Mouse (Mus musculus) layer of hippocampus, adult 8-10 months (tissue): ENCODE measurements around the gene Setx. TPM values are rescaled to one million over a fixed set of nuclear protein-coding genes. Genes with fewer than 3 reads are reported as not detected.

Source experiments
- DNase-seq, 2 experiments: peaks; one replicate each; pipeline ENCODE4 v3.0.0; 2022; ENCODE audit warnings: low spot score in 2 of 2
- total RNA-seq, 4 experiments: library from RNA; stranded (reverse); gene quantifications; 2 replicates each; pipeline ENCODE4 v1.2.4; 2022

Gene Setx
- total RNA-seq, 4 experiments from 2014 or later, result 41.0 to 44.6 (median 42.9) TPM

- DNase-seq, result no peak
Measured at GRCm38 (mm10) chr2:29217042-29217441, 93.1 kb downstream of the Setx start.

- peak; percentile 55 to 77 for DNase-seq
Measured at GRCm38 (mm10) chr2:29217897-29218296, 93.9 kb downstream of the Setx start.

- no peak for DNase-seq
Measured at GRCm38 (mm10) chr2:29218831-29219230, 94.8 kb downstream of the Setx start.

GRCm38 (mm10) chr2:29222302-29222701 lies 98.3 kb downstream of the Setx start:
- no peak for DNase-seq

- DNase-seq, result no peak
Measured at GRCm38 (mm10) chr2:29223591-29224262, 99.7 kb downstream of the Setx start.

GRCm38 (mm10) chr2:29226671-29227070 lies 102.7 kb downstream of the Setx start:
- no peak for DNase-seq

- no peak for DNase-seq
Measured at GRCm38 (mm10) chr2:29230191-29230835, 106.3 kb downstream of the Setx start.

Other genes starting within 250 kb of the Setx start
- gene Barhl1, start 207.5 kb upstream of the Setx start, total RNA-seq, result not detected
- gene Cfap77, start 69.1 kb upstream of the Setx start, total RNA-seq, result 1 to 10 TPM in 2 of 4 experiments, under 1 TPM in 2; 0.34 to 1.3 (median 0.78) TPM
- gene Ttf1, start 63.9 kb upstream of the Setx start, total RNA-seq, result 10 to 100 TPM; 10.8 to 13.9 (median 11.9) TPM
- gene Ntng2, start 128.8 kb downstream of the Setx start, total RNA-seq, result 100 to 1,000 TPM in 3 of 4 experiments, 10 to 100 TPM in 1; 94.3 to 106 (median 105) TPM
- 10 to 100 TPM; 45.1 to 52.5 (median 49.0) TPM for gene Med27, start 222.6 kb downstream of the Setx start, total RNA-seq